Comparison of ENCODE assay signal across 9 mouse cellular contexts in the genomic region with DNA sequence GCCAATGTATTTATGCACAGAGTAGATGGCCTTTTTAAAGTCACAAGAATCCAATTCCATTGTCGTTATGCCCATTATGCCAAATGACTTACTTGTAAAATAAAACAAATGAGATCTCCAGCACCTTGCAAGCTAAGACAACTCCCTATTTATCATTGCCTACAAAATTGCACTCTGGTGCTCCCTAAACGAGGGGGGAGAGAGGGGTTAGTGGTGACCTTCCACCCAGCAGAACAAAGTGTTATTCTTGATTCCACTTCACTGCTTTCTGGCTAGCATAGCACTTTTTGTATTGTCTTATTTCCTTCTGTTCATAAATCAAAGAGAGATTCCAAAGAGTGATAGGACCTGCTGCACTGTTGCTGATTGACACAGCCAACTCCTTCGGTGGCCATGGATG.
"Had no signal": no experiment of that assay in that cellular context is flagged by ENCODE, and none has a peak within 500 bp of the region (broad histone marks: within the 10 kb centered on the region; RNA-seq: fewer than 3 reads in every experiment).

No protein-coding gene starts in this region.

- DNase-seq: layer of hippocampus, adult 9-11 months; layer of hippocampus, postnatal 36 days; lung, embryonic 14.5 days; lung, postnatal 10 days; lung, postnatal 4 days; midbrain, embryonic 14.5 days; right cerebral cortex, postnatal 14 days; thymus, adult 2 months; thymus, postnatal 25 days had no signal
